Mouse (Mus musculus): ENCODE data around the gene Sprr2a3. TPM values are rescaled to one million over a fixed set of nuclear protein-coding genes. Genes with fewer than 3 reads are reported as not detected.
"Not testable (repeated sequence)": the region's sequence is repeated elsewhere in the genome, so short reads cannot be mapped to it uniquely, and the experiment has no call there.

Sprr2a3 gene
- polyA plus RNA-seq, 1 experiment from 2014 or later, result not detected

- not testable (repeated sequence) for H3K4me2 ChIP-seq (ENCODE audit: low read length); H3K36me3 ChIP-seq (ENCODE audit: control insufficient read depth, insufficient read depth, low read length); H3K4me3 ChIP-seq (ENCODE audit: control insufficient read depth in 1 of 2, insufficient read depth in 1 of 2, low read depth in 1 of 2, low read length in 2 of 2); H3K4me1 ChIP-seq (ENCODE audit: control insufficient read depth in 2 of 2, insufficient read depth in 2 of 2, low read length in 2 of 2); H3K27ac ChIP-seq (replicated peaks in 1 of 2; ENCODE audit: control insufficient read depth in 1 of 2, insufficient read depth in 1 of 2, low read depth in 2 of 2, low read length in 2 of 2); H3K9ac ChIP-seq (ENCODE audit: low read length); H3K27me3 ChIP-seq (ENCODE audit: control insufficient read depth, insufficient read depth, low read length); H3K9me3 ChIP-seq (ENCODE audit: control insufficient read depth, low read length)
- no CpG with 5 or more reads among the region's 8 CpGs for WGBS
- ATAC-seq (ENCODE audit: insufficient number of reproducible peaks, insufficient read depth, low FRiP score, low read depth), result peak; percentile 62; the same call in 1 of the 2 replicates
Measured at GRCm38 (mm10) chr3:92253860-92254259, 31.4 kb upstream of the Sprr2a3 start.

- H3K27me3 ChIP-seq (ENCODE audit: control insufficient read depth, insufficient read depth, low read length); H3K4me3 ChIP-seq (ENCODE audit: control insufficient read depth in 1 of 2, insufficient read depth in 1 of 2, low read depth in 1 of 2, low read length in 2 of 2); H3K4me2 ChIP-seq (ENCODE audit: low read length); H3K9ac ChIP-seq (ENCODE audit: low read length); H3K9me3 ChIP-seq (ENCODE audit: control insufficient read depth, low read length); H3K36me3 ChIP-seq (ENCODE audit: control insufficient read depth, insufficient read depth, low read length); H3K4me1 ChIP-seq (ENCODE audit: control insufficient read depth in 2 of 2, insufficient read depth in 2 of 2, low read length in 2 of 2); ATAC-seq (ENCODE audit: insufficient number of reproducible peaks, insufficient read depth, low FRiP score, low read depth); H3K27ac ChIP-seq (replicated peaks in 1 of 2; ENCODE audit: control insufficient read depth in 1 of 2, insufficient read depth in 1 of 2, low read depth in 2 of 2, low read length in 2 of 2): not testable (repeated sequence)
Measured at GRCm38 (mm10) chr3:92258526-92258925, 26.7 kb upstream of the Sprr2a3 start.

- H3K9me3 ChIP-seq (ENCODE audit: control insufficient read depth, low read length); H3K4me3 ChIP-seq (ENCODE audit: control insufficient read depth in 1 of 2, insufficient read depth in 1 of 2, low read depth in 1 of 2, low read length in 2 of 2); ATAC-seq (ENCODE audit: insufficient number of reproducible peaks, insufficient read depth, low FRiP score, low read depth); H3K27ac ChIP-seq (replicated peaks in 1 of 2; ENCODE audit: control insufficient read depth in 1 of 2, insufficient read depth in 1 of 2, low read depth in 2 of 2, low read length in 2 of 2); H3K36me3 ChIP-seq (ENCODE audit: control insufficient read depth, insufficient read depth, low read length); H3K4me1 ChIP-seq (ENCODE audit: control insufficient read depth in 2 of 2, insufficient read depth in 2 of 2, low read length in 2 of 2); H3K4me2 ChIP-seq (ENCODE audit: low read length); H3K9ac ChIP-seq (ENCODE audit: low read length); H3K27me3 ChIP-seq (ENCODE audit: control insufficient read depth, insufficient read depth, low read length): not testable (repeated sequence)
- no CpG with 5 or more reads among the region's 2 CpGs for WGBS
Measured at GRCm38 (mm10) chr3:92263462-92263861, 21.8 kb upstream of the Sprr2a3 start.

- no CpG with 5 or more reads among the region's 4 CpGs for WGBS
- not testable (repeated sequence) for H3K9ac ChIP-seq (ENCODE audit: low read length); H3K27me3 ChIP-seq (ENCODE audit: control insufficient read depth, insufficient read depth, low read length); H3K9me3 ChIP-seq (ENCODE audit: control insufficient read depth, low read length); H3K27ac ChIP-seq (replicated peaks in 1 of 2; ENCODE audit: control insufficient read depth in 1 of 2, insufficient read depth in 1 of 2, low read depth in 2 of 2, low read length in 2 of 2); H3K4me3 ChIP-seq (ENCODE audit: control insufficient read depth in 1 of 2, insufficient read depth in 1 of 2, low read depth in 1 of 2, low read length in 2 of 2); H3K4me2 ChIP-seq (ENCODE audit: low read length); H3K36me3 ChIP-seq (ENCODE audit: control insufficient read depth, insufficient read depth, low read length); H3K4me1 ChIP-seq (ENCODE audit: control insufficient read depth in 2 of 2, insufficient read depth in 2 of 2, low read length in 2 of 2)
- 0 out of 2 replicates have a peak, but pooled peaks have one; percentile 21 for ATAC-seq (ENCODE audit: insufficient number of reproducible peaks, insufficient read depth, low FRiP score, low read depth)
Measured at GRCm38 (mm10) chr3:92271414-92271985, 13.7 kb upstream of the Sprr2a3 start.

- H3K9ac ChIP-seq (ENCODE audit: low read length); ATAC-seq (ENCODE audit: insufficient number of reproducible peaks, insufficient read depth, low FRiP score, low read depth); H3K36me3 ChIP-seq (ENCODE audit: control insufficient read depth, insufficient read depth, low read length); H3K4me1 ChIP-seq (ENCODE audit: control insufficient read depth in 2 of 2, insufficient read depth in 2 of 2, low read length in 2 of 2); H3K4me2 ChIP-seq (ENCODE audit: low read length); H3K9me3 ChIP-seq (ENCODE audit: control insufficient read depth, low read length); H3K4me3 ChIP-seq (ENCODE audit: control insufficient read depth in 1 of 2, insufficient read depth in 1 of 2, low read depth in 1 of 2, low read length in 2 of 2); H3K27me3 ChIP-seq (ENCODE audit: control insufficient read depth, insufficient read depth, low read length); H3K27ac ChIP-seq (replicated peaks in 1 of 2; ENCODE audit: control insufficient read depth in 1 of 2, insufficient read depth in 1 of 2, low read depth in 2 of 2, low read length in 2 of 2): not testable (repeated sequence)
Measured at GRCm38 (mm10) chr3:92273504-92273903, 11.7 kb upstream of the Sprr2a3 start.

GRCm38 (mm10) chr3:92274018-92274417, 11.2 kb upstream of the Sprr2a3 start:
- not testable (repeated sequence) for H3K9me3 ChIP-seq (ENCODE audit: control insufficient read depth, low read length); ATAC-seq (ENCODE audit: insufficient number of reproducible peaks, insufficient read depth, low FRiP score, low read depth); H3K4me1 ChIP-seq (ENCODE audit: control insufficient read depth in 2 of 2, insufficient read depth in 2 of 2, low read length in 2 of 2); H3K4me2 ChIP-seq (ENCODE audit: low read length); H3K9ac ChIP-seq (ENCODE audit: low read length); H3K27ac ChIP-seq (replicated peaks in 1 of 2; ENCODE audit: control insufficient read depth in 1 of 2, insufficient read depth in 1 of 2, low read depth in 2 of 2, low read length in 2 of 2); H3K36me3 ChIP-seq (ENCODE audit: control insufficient read depth, insufficient read depth, low read length); H3K4me3 ChIP-seq (ENCODE audit: control insufficient read depth in 1 of 2, insufficient read depth in 1 of 2, low read depth in 1 of 2, low read length in 2 of 2); H3K27me3 ChIP-seq (ENCODE audit: control insufficient read depth, insufficient read depth, low read length)
- no CpG with 5 or more reads among the region's 1 CpGs for WGBS

- not testable (repeated sequence) for H3K36me3 ChIP-seq (ENCODE audit: control insufficient read depth, insufficient read depth, low read length); H3K4me1 ChIP-seq (ENCODE audit: control insufficient read depth in 2 of 2, insufficient read depth in 2 of 2, low read length in 2 of 2); H3K9me3 ChIP-seq (ENCODE audit: control insufficient read depth, low read length); H3K27ac ChIP-seq (replicated peaks in 1 of 2; ENCODE audit: control insufficient read depth in 1 of 2, insufficient read depth in 1 of 2, low read depth in 2 of 2, low read length in 2 of 2); H3K4me3 ChIP-seq (ENCODE audit: control insufficient read depth in 1 of 2, insufficient read depth in 1 of 2, low read depth in 1 of 2, low read length in 2 of 2); H3K27me3 ChIP-seq (ENCODE audit: control insufficient read depth, insufficient read depth, low read length); ATAC-seq (ENCODE audit: insufficient number of reproducible peaks, insufficient read depth, low FRiP score, low read depth); H3K4me2 ChIP-seq (ENCODE audit: low read length); H3K9ac ChIP-seq (ENCODE audit: low read length)
Measured at GRCm38 (mm10) chr3:92279663-92280062, 5.6 kb upstream of the Sprr2a3 start.

GRCm38 (mm10) chr3:92280963-92281606, 4.1 kb upstream of the Sprr2a3 start:
- H3K36me3 ChIP-seq (ENCODE audit: control insufficient read depth, insufficient read depth, low read length); H3K27me3 ChIP-seq (ENCODE audit: control insufficient read depth, insufficient read depth, low read length); H3K27ac ChIP-seq (replicated peaks in 1 of 2; ENCODE audit: control insufficient read depth in 1 of 2, insufficient read depth in 1 of 2, low read depth in 2 of 2, low read length in 2 of 2); H3K4me1 ChIP-seq (ENCODE audit: control insufficient read depth in 2 of 2, insufficient read depth in 2 of 2, low read length in 2 of 2); H3K4me2 ChIP-seq (ENCODE audit: low read length); H3K4me3 ChIP-seq (ENCODE audit: control insufficient read depth in 1 of 2, insufficient read depth in 1 of 2, low read depth in 1 of 2, low read length in 2 of 2); H3K9me3 ChIP-seq (ENCODE audit: control insufficient read depth, low read length); H3K9ac ChIP-seq (ENCODE audit: low read length): not testable (repeated sequence)
- 13% methylated on average over 5 of the region's 12 CpGs for WGBS
- peak; percentile 49; the same call in 1 of the 2 replicates for ATAC-seq (ENCODE audit: insufficient number of reproducible peaks, insufficient read depth, low FRiP score, low read depth)
